Mouse (Mus musculus): ENCODE results near the gene Tes3-ps. TPM values are rescaled to one million over a fixed set of nuclear protein-coding genes. Genes with fewer than 3 reads are reported as not detected.
A peak's percentile ranks its signal among the peaks of the same experiment; 100 is the strongest.

The Tes3-ps gene
- polyA plus RNA-seq, 1 experiment from 2014 or later, result 0.72 TPM

GRCm38 (mm10) chr13:49507176-49507575, 14.1 kb downstream of the Tes3-ps start:
- no peaks in the 10 kb centered on the region for H3K36me3 ChIP-seq
- H3K4me1 ChIP-seq, result no peaks in the 10 kb centered on the region; the same call in 1 of the 2 replicates
- H3K27me3 ChIP-seq, result no peaks in the 10 kb centered on the region
- 61% methylated on average over 3 of the region's 3 CpGs for WGBS
- no peak overlapping the region for H3K4me2 ChIP-seq
- H3K9ac ChIP-seq, result no peak overlapping the region
- ATAC-seq (ENCODE audit: insufficient number of reproducible peaks, low FRiP score, low TSS enrichment, low read depth), result no peak
- no peaks in the 10 kb centered on the region for H3K9me3 ChIP-seq
- H3K4me3 ChIP-seq, result no peak overlapping the region
- no peak overlapping the region for H3K27ac ChIP-seq

GRCm38 (mm10) chr13:49518761-49519160, 25.6 kb downstream of the Tes3-ps start:
- 0 out of 2 replicates have a peak, but pooled peaks cover 5% of the 10 kb centered on the region for H3K4me1 ChIP-seq
- no peak overlapping the region for H3K9ac ChIP-seq
- H3K36me3 ChIP-seq, result no peaks in the 10 kb centered on the region
- H3K9me3 ChIP-seq, result no peaks in the 10 kb centered on the region
- ATAC-seq (ENCODE audit: insufficient number of reproducible peaks, low FRiP score, low TSS enrichment, low read depth), result no peak
- H3K4me3 ChIP-seq, result no peak overlapping the region
- H3K27ac ChIP-seq, result no peak overlapping the region
- H3K27me3 ChIP-seq, result no peaks in the 10 kb centered on the region
- 56% methylated on average over 2 of the region's 2 CpGs for WGBS
- no peak overlapping the region for H3K4me2 ChIP-seq

GRCm38 (mm10) chr13:49526235-49526634, 33.1 kb downstream of the Tes3-ps start:
- no peaks in the 10 kb centered on the region for H3K9me3 ChIP-seq
- H3K27ac ChIP-seq, result no peak overlapping the region
- H3K4me3 ChIP-seq, result no peak overlapping the region
- ATAC-seq (ENCODE audit: insufficient number of reproducible peaks, low FRiP score, low TSS enrichment, low read depth), result no peak
- no peak overlapping the region for H3K4me2 ChIP-seq
- WGBS, result 60% methylated on average over 2 of the region's 2 CpGs
- H3K9ac ChIP-seq, result no peak overlapping the region
- no peaks in the 10 kb centered on the region for H3K27me3 ChIP-seq
- no peaks in the 10 kb centered on the region for H3K36me3 ChIP-seq
- H3K4me1 ChIP-seq, result no peaks in the 10 kb centered on the region

GRCm38 (mm10) chr13:49530636-49531035, 37.5 kb downstream of the Tes3-ps start:
- no peak for ATAC-seq (ENCODE audit: insufficient number of reproducible peaks, low FRiP score, low TSS enrichment, low read depth)
- H3K27me3 ChIP-seq, result no peaks in the 10 kb centered on the region
- no peaks in the 10 kb centered on the region for H3K36me3 ChIP-seq
- H3K9me3 ChIP-seq, result no peaks in the 10 kb centered on the region
- no peak overlapping the region for H3K4me2 ChIP-seq
- no peaks in the 10 kb centered on the region for H3K4me1 ChIP-seq
- WGBS, result 96% methylated on average over 4 of the region's 4 CpGs
- H3K9ac ChIP-seq, result no peak overlapping the region
- H3K27ac ChIP-seq, result no peak overlapping the region
- H3K4me3 ChIP-seq, result no peak overlapping the region

GRCm38 (mm10) chr13:49536946-49537345, 43.8 kb downstream of the Tes3-ps start:
- WGBS, result 100% methylated on average over 1 of the region's 1 CpGs
- Histone ChIP-seq H3K4me2 (no peak overlapping the region), H3K36me3 (no peaks in the 10 kb centered on the region), H3K4me1 (peaks cover 3% of the 10 kb centered on the region; the same call in 1 of the 2 replicates), H3K27me3 (no peaks in the 10 kb centered on the region), H3K9ac (no peak overlapping the region), H3K4me3 (no peak overlapping the region), H3K27ac (no peak overlapping the region), H3K9me3 (no peaks in the 10 kb centered on the region)
- ATAC-seq (ENCODE audit: insufficient number of reproducible peaks, low FRiP score, low TSS enrichment, low read depth), result no peak

GRCm38 (mm10) chr13:49538693-49539092, 45.6 kb downstream of the Tes3-ps start:
- Histone ChIP-seq H3K27ac (0 out of 2 replicates have a peak overlapping the region, but pooled peaks have one; percentile 35), H3K9me3 (no peaks in the 10 kb centered on the region), H3K4me1 (peaks cover 4% of the 10 kb centered on the region; the same call in 1 of the 2 replicates), H3K27me3 (no peaks in the 10 kb centered on the region), H3K9ac (no peak overlapping the region), H3K36me3 (no peaks in the 10 kb centered on the region), H3K4me3 (no peak overlapping the region), H3K4me2 (no peak overlapping the region)
- 59% methylated on average over 1 of the region's 1 CpGs for WGBS
- no peak for ATAC-seq (ENCODE audit: insufficient number of reproducible peaks, low FRiP score, low TSS enrichment, low read depth)

- Histone ChIP-seq H3K9ac (no peak within 1 kb of the TSS), H3K27me3 (no peaks in the 10 kb centered on the region), H3K27ac (peak within 1 kb of the TSS; percentile 84; the same call in 1 of the 2 replicates), H3K4me1 (peaks cover 9% of the 10 kb centered on the region; the same call in 1 of the 2 replicates), H3K4me2 (no peak within 1 kb of the TSS), H3K36me3 (no peaks in the 10 kb centered on the region), H3K4me3 (peak within 1 kb of the TSS; percentile 18; the same call in 1 of the 2 replicates), H3K9me3 (no peaks in the 10 kb centered on the region)
- peak; percentile 59 for ATAC-seq (ENCODE audit: insufficient number of reproducible peaks, low FRiP score, low TSS enrichment, low read depth)
- WGBS, result 23% methylated on average over 3 of the region's 3 CpGs
Measured at GRCm38 (mm10) chr13:49544279-49544678, 51.2 kb downstream of the Tes3-ps start, which contains the start of gene Aspn. TSS of gene Aspn (plus strand) at chr13:49544443.

GRCm38 (mm10) chr13:49545646-49546045, 52.5 kb downstream of the Tes3-ps start:
- no peaks in the 10 kb centered on the region for H3K36me3 ChIP-seq
- H3K4me1 ChIP-seq, result peaks cover 9% of the 10 kb centered on the region; the same call in 1 of the 2 replicates
- H3K9ac ChIP-seq, result no peak overlapping the region
- H3K27ac ChIP-seq, result peak overlapping the region; percentile 84
- peak overlapping the region; percentile 18 for H3K4me3 ChIP-seq
- 26% methylated on average over 3 of the region's 3 CpGs for WGBS
- no peaks in the 10 kb centered on the region for H3K27me3 ChIP-seq
- peak overlapping the region; percentile 25; the same call in 1 of the 2 replicates for H3K4me2 ChIP-seq
- peak; percentile 78 for ATAC-seq (ENCODE audit: insufficient number of reproducible peaks, low FRiP score, low TSS enrichment, low read depth)
- no peaks in the 10 kb centered on the region for H3K9me3 ChIP-seq

Other genes with a start within 250 kb of the Tes3-ps start
- 1.9 and 2.0 TPM in 2 replicates for gene Susd3, start 244.6 kb upstream of the Tes3-ps start, polyA plus RNA-seq (2015; fragmentation: Nextera tagmentation; extraction: Ambion mirVana)
- gene Fgd3, start 173.0 kb upstream of the Tes3-ps start, polyA plus RNA-seq (2015; fragmentation: Nextera tagmentation; extraction: Ambion mirVana), result 0.37 and 0.40 TPM in 2 replicates
- gene Bicd2, start 151.7 kb upstream of the Tes3-ps start, polyA plus RNA-seq (2015; fragmentation: Nextera tagmentation; extraction: Ambion mirVana), result 41.1 and 42.0 TPM in 2 replicates
- gene Ippk, start 72.1 kb upstream of the Tes3-ps start, polyA plus RNA-seq (2015; fragmentation: Nextera tagmentation; extraction: Ambion mirVana), result 14.2 and 14.7 TPM in 2 replicates
- gene Ecm2, start 11.5 kb downstream of the Tes3-ps start, polyA plus RNA-seq (2015; fragmentation: Nextera tagmentation; extraction: Ambion mirVana), result 4.0 and 7.2 TPM in 2 replicates
- 159 and 242 TPM in 2 replicates for gene Aspn, start 51.1 kb downstream of the Tes3-ps start, polyA plus RNA-seq (2015; fragmentation: Nextera tagmentation; extraction: Ambion mirVana)
- 16.9 and 27.1 TPM in 2 replicates for gene Omd, start 89.1 kb downstream of the Tes3-ps start, polyA plus RNA-seq (2015; fragmentation: Nextera tagmentation; extraction: Ambion mirVana)
- gene Ogn, start 114.7 kb downstream of the Tes3-ps start, polyA plus RNA-seq (2015; fragmentation: Nextera tagmentation; extraction: Ambion mirVana), result 324 and 326 TPM in 2 replicates
- gene Cenpp, start 159.5 kb downstream of the Tes3-ps start, polyA plus RNA-seq (2015; fragmentation: Nextera tagmentation; extraction: Ambion mirVana), result 19.5 and 21.5 TPM in 2 replicates
- gene Nol8, start 159.8 kb downstream of the Tes3-ps start, polyA plus RNA-seq (2015; fragmentation: Nextera tagmentation; extraction: Ambion mirVana), result 13.6 and 14.6 TPM in 2 replicates
- 65.3 and 68.2 TPM in 2 replicates for gene Iars, start 188.8 kb downstream of the Tes3-ps start, polyA plus RNA-seq (2015; fragmentation: Nextera tagmentation; extraction: Ambion mirVana)